Mouse (Mus musculus): Measurements from ENCODE around the gene Fhod1.
A peak's percentile ranks its signal among the peaks of the same experiment; 100 is the strongest.

- TF ChIP-seq CTCF (IDR thresholded peaks at IDR 0.05; ENCODE audit: extremely low read depth, insufficient read depth, insufficient read length, insufficient replicate concordance) (peak; percentile 93; the same call in 1 of the 2 replicates), POLR2A (IDR thresholded peaks at IDR 0.05; ENCODE audit: low read depth, low read length) (no peak)
Measured at GRCm38 (mm10) chr8:105290554-105291314, 57.0 kb downstream of the Fhod1 start.

All from spleen, adult 2 months (tissue).